Mouse (Mus musculus) kidney, postnatal 25 days (tissue): ENCODE measurements at regions not wholly inside any gene's neighbourhood (a gene's known extent, or its start where the extent isn't known, plus 50 kb on each side); places are given as distances from the start of the nearest gene placed in this dataset.

Experiments used
- DNase-seq, 2 experiments: peaks; one replicate each; pipeline ENCODE4 v3.0.0; 2021; ENCODE audit warnings: mixed read lengths in 2 of 2

DNA sequence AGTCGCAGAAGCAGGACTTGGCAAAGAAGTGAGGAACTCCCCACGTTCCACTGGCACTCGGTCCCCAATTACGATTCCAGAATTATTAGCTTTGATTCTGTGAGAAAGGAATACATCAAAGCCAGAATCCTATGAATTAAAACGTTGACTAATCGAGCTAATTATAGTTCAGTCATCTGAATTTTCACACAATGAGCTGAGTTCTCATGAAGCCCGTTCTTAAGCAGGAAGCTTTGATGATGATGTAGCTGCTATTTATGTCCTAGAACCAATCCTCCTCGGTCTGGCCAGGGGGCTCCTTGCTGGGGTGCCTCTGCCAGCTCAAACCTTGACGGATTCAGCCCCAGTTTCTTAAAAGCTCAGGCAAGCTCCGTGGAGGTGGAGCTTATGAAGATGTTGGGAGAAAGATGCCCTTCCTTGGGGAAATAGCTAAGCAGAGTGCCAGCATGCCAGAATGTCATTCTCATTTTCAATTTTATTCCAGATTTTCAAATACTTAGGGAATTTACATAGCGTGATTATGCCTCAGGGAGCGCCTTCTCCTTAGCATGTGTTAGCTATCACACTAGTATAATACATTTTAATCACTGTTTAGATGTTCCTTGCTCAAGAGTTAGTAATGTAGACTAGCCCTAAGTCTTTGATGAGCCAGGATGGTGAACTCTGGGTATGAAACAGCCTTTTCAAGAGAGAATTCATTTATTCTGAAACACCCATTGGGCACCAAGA, 65.5 kb upstream of the Ppm1b start:
- no peak for DNase-seq

- DNase-seq, result no peak
Observed at GRCm38 (mm10) chr17:84893273-84894033, 63.1 kb upstream of the Ppm1b start.

GRCm38 (mm10) chr17:84895526-84895925, 61.0 kb upstream of the Ppm1b start:
- no peak for DNase-seq

GRCm38 (mm10) chr17:84896572-84896971, 60.0 kb upstream of the Ppm1b start:
- no peak for DNase-seq

DNA sequence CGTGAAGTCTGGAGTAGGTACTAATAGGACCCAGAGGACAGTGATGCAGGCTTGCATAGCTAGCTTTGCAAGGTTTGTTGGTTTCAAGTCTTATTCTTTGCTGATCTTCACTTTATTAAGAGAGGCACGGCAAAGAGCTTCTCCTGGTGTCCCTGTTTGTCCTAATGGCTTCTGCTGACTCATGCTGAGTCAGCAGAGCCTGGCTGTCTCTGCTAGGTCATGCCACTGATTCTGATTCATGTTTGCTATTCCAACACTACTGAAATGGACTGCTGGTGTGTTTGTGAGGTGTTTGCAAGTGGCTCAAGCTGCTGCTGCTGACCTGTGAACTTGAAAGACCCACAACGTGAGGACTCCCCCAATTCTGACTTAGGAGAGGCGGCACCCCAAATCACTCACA, 58.1 kb upstream of the Ppm1b start:
- DNase-seq, result no peak

DNA sequence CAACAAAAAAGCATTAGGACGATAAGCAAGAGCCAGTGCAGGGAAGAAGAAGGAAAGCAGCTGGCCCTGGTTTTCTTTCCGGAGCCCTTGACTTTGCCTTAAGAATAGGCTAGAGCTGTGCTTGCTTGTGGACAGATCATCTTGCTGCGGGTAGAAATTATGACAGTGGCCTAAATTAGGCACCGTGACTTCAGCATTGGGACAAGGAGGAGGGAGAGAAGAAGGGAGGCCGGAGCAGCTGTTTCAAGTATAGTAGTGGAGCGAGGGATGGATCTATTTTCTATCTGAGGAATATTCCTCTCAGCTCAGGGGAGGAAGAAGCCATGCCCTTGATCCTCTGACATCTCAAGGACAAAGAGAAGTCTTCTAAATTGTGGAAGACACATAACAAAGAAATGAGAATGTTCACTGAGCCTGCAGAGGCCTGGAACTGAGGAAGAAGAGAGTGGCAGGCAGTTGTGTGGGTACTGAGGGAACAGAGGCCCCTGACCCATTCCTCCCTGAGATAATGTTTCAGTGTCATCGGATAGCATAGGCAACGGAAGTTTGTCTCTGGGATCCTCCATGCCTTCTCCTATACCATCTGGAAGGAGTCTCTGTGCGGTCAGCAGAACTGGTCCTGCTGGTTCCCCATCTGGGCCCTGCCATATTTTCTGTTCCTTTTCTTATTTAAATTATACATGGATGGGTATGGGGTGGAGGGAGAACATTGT, 52.8 kb upstream of the Ppm1b start:
- DNase-seq, result no peak
